Comparison of ENCODE assay signal across 13 mouse cellular contexts in genomic region chr1:155174424-155174823, GRCm38 (mm10).
"Had no signal": no experiment of that assay in that cellular context is flagged by ENCODE, and none has a peak within 500 bp of the region (broad histone marks: within the 10 kb centered on the region; RNA-seq: fewer than 3 reads in every experiment).

No protein-coding gene starts in this region.

- DNase-seq: kidney, adult 8-10 months; kidney, postnatal 36 days; layer of hippocampus, adult 9-11 months; left cerebral cortex, postnatal 4 days; lung, adult 18-20 months; midbrain, embryonic 14.5 days had no signal

- H3K27me3 ChIP-seq: limb, embryonic 13.5 days; neural tube, embryonic 12.5 days had no signal

- H3K9me3 ChIP-seq: limb, embryonic 13.5 days; midbrain, embryonic 10.5 days; neural tube, embryonic 12.5 days had no signal

- H3K27ac ChIP-seq: kidney, postnatal 0 days; limb, embryonic 13.5 days; liver, embryonic 14.5 days; midbrain, embryonic 10.5 days; neural tube, embryonic 12.5 days; stomach, postnatal 0 days had no signal

- H3K9ac ChIP-seq: limb, embryonic 13.5 days; liver, embryonic 14.5 days; neural tube, embryonic 12.5 days had no signal

- H3K4me2 ChIP-seq: limb, embryonic 13.5 days; neural tube, embryonic 12.5 days had no signal

- ATAC-seq: intestine, postnatal 0 days had no signal

- H3K4me1 ChIP-seq: limb, embryonic 13.5 days had no signal

- H3K4me3 ChIP-seq: limb, embryonic 13.5 days; midbrain, embryonic 10.5 days; neural tube, embryonic 12.5 days had no signal
